Mouse (Mus musculus): Measurements from ENCODE around the gene Lpin1. TPM values are rescaled to one million over a fixed set of nuclear protein-coding genes. Genes with fewer than 3 reads are reported as not detected.
A peak's percentile ranks its signal among the peaks of the same experiment; 100 is the strongest.

Lpin1 gene
- polyA plus RNA-seq, 1 experiment from 2014 or later = 11.6 TPM

- ATAC-seq (no peak), DNase-seq (ENCODE audit: low spot score) (no peak)
- Histone ChIP-seq H3K4me1 (ENCODE audit: control insufficient read depth, insufficient read depth, low read length) (no peaks in the 10 kb centered on the region), H3K9me3 (replicated peaks; ENCODE audit: control insufficient read depth, low read length) (no peaks in the 10 kb centered on the region), H3K4me2 (ENCODE audit: low read length) (no peak overlapping the region), H3K9ac (ENCODE audit: low read length) (no peak overlapping the region), H3K27ac (ENCODE audit: low read depth, low read length) (no peak overlapping the region), H3K27me3 (replicated peaks; ENCODE audit: control insufficient read depth, insufficient read depth, low read length) (no peaks in the 10 kb centered on the region), H3K36me3 (ENCODE audit: control insufficient read depth, insufficient read depth, low read length) (no peaks in the 10 kb centered on the region), H3K4me3 (ENCODE audit: low read depth, low read length) (no peak overlapping the region)
- WGBS = 48% methylated on average over 3 of the region's 3 CpGs
Measured at GRCm38 (mm10) chr12:16599359-16599758, 11.4 kb downstream of the Lpin1 start.

DNA sequence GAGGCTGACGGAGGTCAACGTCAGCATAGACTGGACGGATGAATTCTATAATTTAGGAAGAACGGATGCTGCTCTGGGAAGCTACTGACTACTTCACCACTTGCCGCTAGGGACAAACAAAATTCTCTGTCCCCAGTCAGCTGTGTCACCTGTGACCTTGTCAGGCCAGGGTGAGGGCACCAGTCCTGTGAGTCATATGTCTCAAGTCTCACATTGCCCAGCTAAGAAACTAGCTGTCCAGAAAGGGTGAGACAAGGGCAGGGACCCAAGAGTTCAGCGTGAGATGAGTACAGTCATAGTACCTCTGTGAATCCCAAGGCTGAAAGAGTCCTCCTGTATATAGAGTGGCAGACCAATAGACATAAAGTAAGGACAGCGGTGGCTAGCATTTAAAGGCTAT, 17.0 kb downstream of the Lpin1 start:
- H3K4me1 ChIP-seq (ENCODE audit: control insufficient read depth, insufficient read depth, low read length) = peaks cover 13% of the 10 kb centered on the region
- H3K9ac ChIP-seq (ENCODE audit: low read length) = no peak overlapping the region
- no peak for ATAC-seq
- no peak overlapping the region for H3K27ac ChIP-seq (ENCODE audit: low read depth, low read length)
- DNase-seq (ENCODE audit: low spot score) = no peak
- no peak overlapping the region for H3K4me2 ChIP-seq (ENCODE audit: low read length)
- no peak overlapping the region for H3K4me3 ChIP-seq (ENCODE audit: low read depth, low read length)
- no peaks in the 10 kb centered on the region for H3K9me3 ChIP-seq (replicated peaks; ENCODE audit: control insufficient read depth, low read length)
- 93% methylated on average over 7 of the region's 7 CpGs for WGBS
- H3K27me3 ChIP-seq (replicated peaks; ENCODE audit: control insufficient read depth, insufficient read depth, low read length) = no peaks in the 10 kb centered on the region
- no peaks in the 10 kb centered on the region for H3K36me3 ChIP-seq (ENCODE audit: control insufficient read depth, insufficient read depth, low read length)

DNA sequence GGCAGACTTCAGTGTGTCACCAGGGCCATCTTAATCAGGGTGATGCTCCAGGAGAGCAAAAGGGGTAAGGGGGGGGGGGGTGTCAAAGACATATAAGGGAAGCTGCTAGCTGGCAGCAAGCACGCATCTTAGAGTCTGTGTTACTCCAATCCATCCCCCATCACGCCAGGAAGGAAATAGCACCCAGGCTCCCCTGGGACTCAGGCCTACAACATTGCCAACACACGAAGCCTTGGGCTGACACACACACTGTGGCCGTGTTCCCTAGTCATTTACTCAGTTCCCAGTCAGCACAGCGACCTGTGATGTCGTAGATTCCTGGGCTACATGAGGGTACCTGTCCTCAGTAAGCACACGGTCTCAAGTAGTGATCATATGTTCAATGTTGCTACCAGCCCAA, 17.8 kb downstream of the Lpin1 start:
- Histone ChIP-seq H3K9me3 (replicated peaks; ENCODE audit: control insufficient read depth, low read length) (no peaks in the 10 kb centered on the region), H3K9ac (ENCODE audit: low read length) (no peak overlapping the region), H3K36me3 (ENCODE audit: control insufficient read depth, insufficient read depth, low read length) (no peaks in the 10 kb centered on the region), H3K4me2 (ENCODE audit: low read length) (no peak overlapping the region), H3K4me3 (ENCODE audit: low read depth, low read length) (no peak overlapping the region), H3K27ac (ENCODE audit: low read depth, low read length) (no peak overlapping the region), H3K4me1 (ENCODE audit: control insufficient read depth, insufficient read depth, low read length) (peaks cover 19% of the 10 kb centered on the region), H3K27me3 (replicated peaks; ENCODE audit: control insufficient read depth, insufficient read depth, low read length) (no peaks in the 10 kb centered on the region)
- 70% methylated on average over 7 of the region's 7 CpGs for WGBS
- DNase-seq (ENCODE audit: low spot score) (no peak), ATAC-seq (no peak)

DNA sequence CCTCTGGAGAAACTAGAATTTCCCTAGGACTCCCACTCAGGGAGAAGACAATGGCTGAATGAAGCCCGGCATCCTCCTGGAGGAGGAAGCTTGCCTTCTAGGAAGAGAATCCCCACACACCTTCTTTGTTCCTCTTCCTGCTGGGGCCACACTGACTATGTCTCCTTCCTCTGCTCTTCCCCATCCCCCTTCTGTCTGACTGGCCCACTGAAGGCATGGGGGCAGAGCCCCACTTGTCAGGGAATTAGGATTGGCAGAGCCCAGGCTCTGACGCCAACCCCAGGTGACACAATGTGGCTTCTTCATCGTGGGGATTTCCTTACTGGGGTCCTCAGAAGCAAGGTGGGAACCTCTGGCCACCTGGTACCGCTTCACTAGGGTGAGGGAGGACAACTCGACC, 18.3 kb downstream of the Lpin1 start:
- no peak for ATAC-seq
- 56% methylated on average over 5 of the region's 5 CpGs for WGBS
- H3K4me3 ChIP-seq (ENCODE audit: low read depth, low read length) = no peak overlapping the region
- H3K27ac ChIP-seq (ENCODE audit: low read depth, low read length) = no peak overlapping the region
- H3K4me2 ChIP-seq (ENCODE audit: low read length) = no peak overlapping the region
- no peaks in the 10 kb centered on the region for H3K9me3 ChIP-seq (replicated peaks; ENCODE audit: control insufficient read depth, low read length)
- no peaks in the 10 kb centered on the region for H3K36me3 ChIP-seq (ENCODE audit: control insufficient read depth, insufficient read depth, low read length)
- no peak overlapping the region for H3K9ac ChIP-seq (ENCODE audit: low read length)
- DNase-seq (ENCODE audit: low spot score) = no peak
- no peaks in the 10 kb centered on the region for H3K27me3 ChIP-seq (replicated peaks; ENCODE audit: control insufficient read depth, insufficient read depth, low read length)
- H3K4me1 ChIP-seq (ENCODE audit: control insufficient read depth, insufficient read depth, low read length) = peaks cover 23% of the 10 kb centered on the region

DNA sequence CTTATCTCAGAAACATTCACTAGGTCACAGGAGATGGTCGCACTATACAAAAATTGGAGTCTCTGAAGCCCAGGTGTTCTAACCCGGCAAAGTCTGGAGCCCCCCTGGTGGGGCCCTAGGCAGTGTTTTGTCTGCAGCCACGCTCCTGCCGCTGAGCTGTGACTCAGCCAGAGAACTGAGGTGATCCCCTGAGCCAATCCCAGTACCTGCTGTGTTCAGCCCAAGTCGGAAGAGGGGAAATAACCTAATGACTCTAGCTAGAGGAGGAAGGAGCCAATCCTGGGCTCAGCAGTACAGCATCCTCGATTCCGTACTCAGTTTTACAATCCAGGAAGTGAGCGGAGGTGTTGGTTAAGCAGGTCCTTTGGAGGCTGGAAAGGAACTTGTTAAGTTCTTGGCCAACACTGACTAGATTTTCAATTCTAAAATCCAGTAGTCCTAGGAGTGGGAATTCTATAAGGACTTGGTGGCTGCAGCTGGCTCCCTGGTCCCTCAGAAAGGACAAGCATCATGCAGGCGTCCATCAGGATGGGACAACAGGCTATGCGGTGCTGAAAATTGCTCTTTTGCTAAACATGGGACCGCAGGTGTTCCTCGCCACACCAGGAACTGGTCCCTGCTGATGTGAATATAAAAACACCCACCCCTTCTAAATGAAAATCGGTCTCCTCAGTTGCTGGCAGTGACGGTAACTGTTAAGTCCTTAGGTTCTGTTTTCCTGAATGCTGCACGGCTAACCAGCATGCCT, 19.1 kb downstream of the Lpin1 start:
- Histone ChIP-seq H3K4me2 (ENCODE audit: low read length) (peak overlapping the region; percentile 67), H3K27me3 (replicated peaks; ENCODE audit: control insufficient read depth, insufficient read depth, low read length) (no peaks in the 10 kb centered on the region), H3K27ac (ENCODE audit: low read depth, low read length) (peak overlapping the region; percentile 44; the same call in 1 of the 2 replicates), H3K4me1 (ENCODE audit: control insufficient read depth, insufficient read depth, low read length) (peaks cover 29% of the 10 kb centered on the region), H3K9me3 (replicated peaks; ENCODE audit: control insufficient read depth, low read length) (no peaks in the 10 kb centered on the region), H3K4me3 (ENCODE audit: low read depth, low read length) (peak overlapping the region; percentile 30), H3K9ac (ENCODE audit: low read length) (peak overlapping the region; percentile 55), H3K36me3 (ENCODE audit: control insufficient read depth, insufficient read depth, low read length) (no peaks in the 10 kb centered on the region)
- ATAC-seq = peak; percentile 80
- WGBS = 5% methylated on average over 15 of the region's 15 CpGs
- DNase-seq (ENCODE audit: low spot score) = peak; percentile 95

DNA sequence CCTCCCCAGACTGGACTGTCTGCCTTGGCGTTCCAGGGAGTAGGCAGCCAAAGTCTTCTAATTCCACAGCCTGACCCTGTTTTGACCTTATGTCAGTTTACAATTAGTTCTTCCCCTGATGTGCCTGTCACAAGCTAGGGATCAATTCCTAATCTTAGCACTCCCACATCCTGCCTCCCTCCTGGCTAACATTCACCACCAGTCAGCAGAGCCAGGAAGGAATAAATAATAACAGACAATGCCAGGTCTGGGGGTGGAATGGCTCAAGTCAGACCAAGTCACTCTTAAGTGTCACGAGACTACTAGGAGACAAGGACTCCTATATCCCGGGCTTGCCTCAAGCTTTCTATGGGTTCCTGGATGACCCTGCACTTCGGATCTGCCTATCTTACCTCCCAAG, 20.8 kb downstream of the Lpin1 start:
- Histone ChIP-seq H3K9me3 (replicated peaks; ENCODE audit: control insufficient read depth, low read length) (no peaks in the 10 kb centered on the region), H3K4me2 (ENCODE audit: low read length) (no peak overlapping the region; the same call in 1 of the 2 replicates), H3K36me3 (ENCODE audit: control insufficient read depth, insufficient read depth, low read length) (no peaks in the 10 kb centered on the region), H3K4me3 (ENCODE audit: low read depth, low read length) (no peak overlapping the region), H3K4me1 (ENCODE audit: control insufficient read depth, insufficient read depth, low read length) (peaks cover 29% of the 10 kb centered on the region), H3K27ac (ENCODE audit: low read depth, low read length) (no peak overlapping the region), H3K9ac (ENCODE audit: low read length) (no peak overlapping the region), H3K27me3 (replicated peaks; ENCODE audit: control insufficient read depth, insufficient read depth, low read length) (no peaks in the 10 kb centered on the region)
- 0 out of 2 replicates have a peak, but pooled peaks have one; percentile 1 for ATAC-seq
- DNase-seq (ENCODE audit: low spot score) = no peak
- WGBS = 25% methylated on average over 4 of the region's 4 CpGs

- WGBS = under 1% methylated on average over 35 of the region's 36 CpGs
- H3K4me1 ChIP-seq (ENCODE audit: control insufficient read depth, insufficient read depth, low read length) = peaks cover 29% of the 10 kb centered on the region
- DNase-seq (ENCODE audit: low spot score) = peak; percentile 97
Measured at GRCm38 (mm10) chr12:16589204-16589949, 21.4 kb downstream of the Lpin1 start.

DNA sequence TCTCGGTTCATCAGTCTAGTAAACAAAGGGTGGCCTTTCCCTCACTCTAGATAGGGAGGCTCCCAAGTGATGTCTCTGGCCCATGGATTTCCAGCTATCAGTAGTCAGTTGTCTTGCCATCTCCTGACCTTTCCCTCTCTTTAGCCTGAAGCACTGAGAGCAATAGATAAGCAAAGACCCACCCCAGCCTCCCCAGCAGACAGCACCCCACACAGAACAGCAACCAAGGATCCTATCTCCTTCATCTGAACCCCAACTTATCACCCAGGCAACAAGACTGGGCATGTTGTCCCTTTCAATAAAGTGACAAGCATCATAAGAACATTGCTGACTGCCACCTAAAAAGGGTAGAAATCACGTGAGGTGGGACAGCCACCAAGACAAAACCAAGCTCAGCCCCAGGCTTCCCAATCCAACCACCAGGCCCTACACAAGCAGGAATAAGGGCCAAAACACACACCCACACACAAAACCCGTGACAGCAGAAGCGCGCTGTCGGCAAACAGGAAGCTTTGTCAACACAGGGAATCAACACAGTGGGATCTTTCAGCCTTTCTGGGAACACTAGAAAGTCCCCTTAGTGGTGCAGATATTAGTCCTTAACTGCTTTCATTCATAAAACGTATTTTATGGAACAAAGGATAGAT, 22.2 kb downstream of the Lpin1 start:
- WGBS = 36% methylated on average over 7 of the region's 7 CpGs
- H3K27ac ChIP-seq (ENCODE audit: low read depth, low read length) = 0 out of 2 replicates have a peak overlapping the region, but pooled peaks have one; percentile 65
- peak overlapping the region; percentile 69 for H3K4me3 ChIP-seq (ENCODE audit: low read depth, low read length)
- H3K9me3 ChIP-seq (replicated peaks; ENCODE audit: control insufficient read depth, low read length) = no peaks in the 10 kb centered on the region
- peaks cover 29% of the 10 kb centered on the region for H3K4me1 ChIP-seq (ENCODE audit: control insufficient read depth, insufficient read depth, low read length)
- peak overlapping the region; percentile 67 for H3K4me2 ChIP-seq (ENCODE audit: low read length)
- H3K27me3 ChIP-seq (replicated peaks; ENCODE audit: control insufficient read depth, insufficient read depth, low read length) = no peaks in the 10 kb centered on the region
- peak; percentile 35 for DNase-seq (ENCODE audit: low spot score)
- no peak for ATAC-seq
- H3K36me3 ChIP-seq (ENCODE audit: control insufficient read depth, insufficient read depth, low read length) = no peaks in the 10 kb centered on the region
- peak overlapping the region; percentile 84 for H3K9ac ChIP-seq (ENCODE audit: low read length)

More at GRCm38 (mm10) chr12:16589204-16589949, 21.4 kb downstream of the Lpin1 start:
- H3K27ac ChIP-seq (ENCODE audit: low read depth, low read length) = peak overlapping the region; percentile 65
- peak; percentile 94 for ATAC-seq
- peak overlapping the region; percentile 67 for H3K4me2 ChIP-seq (ENCODE audit: low read length)
- no peaks in the 10 kb centered on the region for H3K27me3 ChIP-seq (replicated peaks; ENCODE audit: control insufficient read depth, insufficient read depth, low read length)
- no peaks in the 10 kb centered on the region for H3K9me3 ChIP-seq (replicated peaks; ENCODE audit: control insufficient read depth, low read length)
- peak overlapping the region; percentile 69 for H3K4me3 ChIP-seq (ENCODE audit: low read depth, low read length)
- H3K9ac ChIP-seq (ENCODE audit: low read length) = peak overlapping the region; percentile 84
- H3K36me3 ChIP-seq (ENCODE audit: control insufficient read depth, insufficient read depth, low read length) = no peaks in the 10 kb centered on the region
